Mouse (Mus musculus) heart, adult 9 months (tissue): ENCODE results near the gene 4930402H24Rik.

Experiments
- DNase-seq, 2 experiments: peaks; one replicate each; pipeline ENCODE4 v3.0.0; 2022; ENCODE audit warnings: low spot score in 2 of 2

The 4930402H24Rik gene

GRCm38 (mm10) chr2:130905751-130906583 lies at the start of gene 4930402H24Rik, which contains the start of gene Atrn:
Gene 4930402H24Rik (minus strand): TSS chr2:130906406.
Gene Atrn (plus strand): TSS chr2:130906495.
- peak; percentile 86 for DNase-seq

GRCm38 (mm10) chr2:130950548-130950947 lies 44.3 kb upstream of the 4930402H24Rik start:
- peak; percentile 54 to 81 for DNase-seq

GRCm38 (mm10) chr2:130949781-130950180 lies 43.6 kb upstream of the 4930402H24Rik start:
- DNase-seq, result peak in 1 of 2 experiments; percentile 4

GRCm38 (mm10) chr2:130932865-130933264 lies 26.7 kb upstream of the 4930402H24Rik start:
- DNase-seq, result no peak

GRCm38 (mm10) chr2:130929994-130930393 lies 23.8 kb upstream of the 4930402H24Rik start:
- DNase-seq, result no peak

- DNase-seq, result no peak
Observed at GRCm38 (mm10) chr2:130928530-130928929, 22.3 kb upstream of the 4930402H24Rik start.

- DNase-seq, result no peak
Observed at GRCm38 (mm10) chr2:130928031-130928430, 21.8 kb upstream of the 4930402H24Rik start.

- DNase-seq, result no peak
Observed at GRCm38 (mm10) chr2:130924950-130925349, 18.7 kb upstream of the 4930402H24Rik start.

- DNase-seq, result no peak
Observed at GRCm38 (mm10) chr2:130919062-130919593, 12.9 kb upstream of the 4930402H24Rik start.

- no peak for DNase-seq
Observed at GRCm38 (mm10) chr2:130917686-130918085, 11.5 kb upstream of the 4930402H24Rik start.

- DNase-seq, result no peak
Observed at GRCm38 (mm10) chr2:130916521-130917147, 10.4 kb upstream of the 4930402H24Rik start.

GRCm38 (mm10) chr2:130914873-130915272 lies 8.7 kb upstream of the 4930402H24Rik start:
- no peak for DNase-seq

GRCm38 (mm10) chr2:130911691-130912090 lies 5.5 kb upstream of the 4930402H24Rik start:
- DNase-seq, result no peak

GRCm38 (mm10) chr2:130906584-130907315 lies 544 bp upstream of the 4930402H24Rik start:
- DNase-seq, result peak in 1 of 2 experiments; percentile 12

GRCm38 (mm10) chr2:130898783-130899182 lies 7.4 kb downstream of the 4930402H24Rik start:
- no peak for DNase-seq

- DNase-seq, result no peak
Observed at GRCm38 (mm10) chr2:130897856-130898255, 8.3 kb downstream of the 4930402H24Rik start.

GRCm38 (mm10) chr2:130896944-130897343 lies 9.3 kb downstream of the 4930402H24Rik start:
- no peak for DNase-seq

GRCm38 (mm10) chr2:130887456-130887855 lies 18.8 kb downstream of the 4930402H24Rik start:
- no peak for DNase-seq

- DNase-seq, result no peak
Observed at GRCm38 (mm10) chr2:130886983-130887382, 19.2 kb downstream of the 4930402H24Rik start.

GRCm38 (mm10) chr2:130877376-130877775 lies 28.8 kb downstream of the 4930402H24Rik start:
- DNase-seq, result no peak

GRCm38 (mm10) chr2:130870916-130871315 lies 35.3 kb downstream of the 4930402H24Rik start:
- no peak for DNase-seq

GRCm38 (mm10) chr2:130862091-130862490 lies 44.1 kb downstream of the 4930402H24Rik start:
- DNase-seq, result no peak
